Mouse (Mus musculus) fibroblast of lung, adult 2 months (primary cell): ENCODE measurements around the gene Cela3a.

Experiments
- DNase-seq: peaks from one replicate; pipeline ENCODE4 v3.0.0-alpha.2; 2011; ENCODE audit warnings: low read depth

Cela3a gene

DNA sequence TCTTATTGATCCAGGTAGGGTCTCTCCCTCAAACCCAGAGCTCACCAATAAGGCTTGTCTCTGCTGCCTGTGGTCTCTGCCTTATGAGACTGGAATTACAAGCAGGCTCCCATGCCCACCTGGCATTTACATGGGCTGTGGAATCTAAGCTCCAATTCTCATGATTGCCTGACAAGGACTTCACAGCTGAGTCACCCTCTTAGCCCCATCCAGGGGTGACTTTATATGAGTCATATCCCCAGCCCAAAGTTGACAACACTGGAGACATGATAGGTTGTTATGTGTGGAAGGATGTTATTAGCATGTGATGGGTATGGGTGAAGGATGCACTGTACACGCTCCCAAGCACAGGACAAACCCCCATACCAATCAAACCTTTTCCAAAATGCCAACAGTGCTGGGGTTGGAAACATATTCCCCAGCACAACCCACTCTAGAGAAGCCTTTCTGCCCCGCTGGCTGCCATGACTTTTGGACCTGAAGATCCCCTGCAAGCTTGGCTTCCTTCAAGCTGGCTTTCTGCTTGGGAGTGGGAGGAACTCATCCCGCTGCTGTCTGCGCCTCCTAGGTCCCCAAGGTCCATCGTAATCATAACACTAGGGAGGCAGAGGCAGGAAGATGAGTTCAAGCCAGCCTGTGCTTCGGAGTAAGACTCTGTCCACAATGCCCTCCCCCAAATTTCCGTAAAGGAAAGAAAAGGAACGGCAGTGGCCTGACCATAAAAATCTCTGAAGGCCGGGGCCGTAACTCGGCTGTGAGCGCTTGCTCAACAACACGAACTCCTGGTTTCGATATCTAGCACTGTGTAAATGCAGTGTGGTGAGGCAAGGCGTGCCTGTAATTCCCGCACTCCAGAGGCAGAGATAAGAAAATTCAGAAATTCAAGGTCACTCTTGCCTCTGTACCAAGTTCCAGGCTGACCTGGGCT is 37.7 kb downstream of the Cela3a start:
- DNase-seq = no peak

DNA sequence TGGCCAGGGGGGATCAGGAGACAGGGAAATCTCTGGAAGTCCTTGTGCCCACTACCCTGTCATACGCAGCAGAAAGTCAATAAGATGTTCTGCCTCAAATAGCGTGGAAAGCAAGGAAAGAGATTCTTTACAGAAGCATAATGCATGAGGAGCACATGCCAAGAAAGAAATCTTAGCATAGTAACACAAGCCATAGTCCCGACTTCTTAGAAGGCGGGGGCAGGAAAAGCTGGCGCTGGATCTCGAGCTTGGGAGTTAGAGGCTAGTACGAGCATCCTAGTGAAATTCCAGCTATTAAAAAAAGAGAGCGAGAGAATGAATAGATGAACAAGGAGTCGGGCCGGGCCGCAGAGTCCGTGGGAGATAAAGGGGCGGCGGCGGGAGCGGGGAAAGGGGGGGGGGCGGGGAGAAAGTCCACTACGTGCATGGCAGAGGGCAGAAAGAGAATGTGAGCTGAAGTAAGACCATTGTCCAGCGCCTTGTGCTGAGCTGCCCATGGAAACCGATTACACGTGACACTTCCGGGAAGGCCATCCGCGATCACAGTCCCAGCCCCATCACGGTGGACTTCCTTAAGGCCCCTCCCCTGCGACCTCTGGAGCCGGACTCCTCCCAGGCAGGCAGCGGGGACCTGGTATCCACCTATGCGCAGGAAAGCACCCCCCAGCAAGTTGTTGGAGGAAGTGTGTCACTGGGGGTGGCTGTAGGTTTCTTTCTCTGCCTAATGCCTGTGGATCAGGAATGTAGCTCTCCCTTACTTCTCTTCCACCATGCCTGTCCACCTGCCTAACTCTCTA is 39.4 kb downstream of the Cela3a start:
- DNase-seq = no peak

DNA sequence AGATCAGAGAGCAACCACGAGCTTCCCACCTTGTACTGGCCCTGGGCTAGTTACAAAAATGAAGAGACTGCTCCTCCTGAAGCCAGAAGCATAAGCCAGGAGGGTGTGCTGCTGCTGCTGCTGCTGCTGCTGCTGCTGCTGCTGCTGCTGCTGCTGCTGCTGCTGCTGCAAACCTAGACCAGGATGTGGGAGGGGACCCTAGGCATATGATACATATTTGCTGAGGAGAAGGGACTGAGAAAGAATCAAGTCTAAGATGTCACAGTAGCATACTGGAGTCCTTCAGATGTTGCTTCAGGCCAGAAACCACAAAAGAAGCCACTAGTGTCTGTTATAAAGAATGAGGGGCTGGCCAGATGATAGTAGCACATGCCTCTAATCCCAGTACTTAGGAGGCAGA is 41.4 kb downstream of the Cela3a start:
- no peak for DNase-seq

DNA sequence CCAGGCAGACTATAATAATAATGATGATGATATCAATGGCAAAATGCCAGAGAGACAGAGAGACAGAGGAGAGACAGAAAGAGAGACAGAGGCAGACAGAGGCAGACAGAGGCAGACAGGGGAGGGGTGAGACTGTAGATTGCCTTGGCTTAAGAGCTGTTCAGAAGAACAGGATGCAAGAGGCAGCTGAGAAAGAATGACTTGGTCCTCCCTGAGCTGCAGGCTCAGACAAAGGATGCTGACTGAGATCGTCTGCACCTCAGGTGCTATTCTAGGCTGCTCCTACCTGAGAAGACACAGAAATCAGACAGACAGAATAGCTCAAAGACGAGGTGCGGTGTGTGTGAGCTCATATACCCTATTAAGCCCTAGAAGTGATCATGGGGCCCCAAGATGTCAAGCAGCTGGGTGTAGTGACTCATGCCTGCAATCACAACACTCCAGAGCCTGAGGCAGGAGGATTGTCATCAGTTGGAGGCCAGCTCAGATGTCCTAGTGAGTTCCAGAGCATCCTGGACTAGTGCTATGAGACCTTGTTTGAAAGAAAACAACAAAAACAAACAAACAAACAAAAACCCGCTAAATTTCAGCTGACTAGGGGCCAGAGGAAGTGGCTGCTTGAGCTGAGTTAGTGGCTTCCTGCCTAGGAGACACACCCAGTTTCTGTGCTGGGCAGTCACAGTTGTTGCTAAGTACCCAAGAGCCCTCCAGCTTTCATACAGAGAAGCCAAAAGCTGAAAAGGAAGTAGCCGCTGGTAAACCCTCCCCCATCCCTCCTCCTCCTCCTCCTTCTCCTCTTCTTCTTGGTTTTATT is 42.1 kb downstream of the Cela3a start:
- DNase-seq = no peak

DNA sequence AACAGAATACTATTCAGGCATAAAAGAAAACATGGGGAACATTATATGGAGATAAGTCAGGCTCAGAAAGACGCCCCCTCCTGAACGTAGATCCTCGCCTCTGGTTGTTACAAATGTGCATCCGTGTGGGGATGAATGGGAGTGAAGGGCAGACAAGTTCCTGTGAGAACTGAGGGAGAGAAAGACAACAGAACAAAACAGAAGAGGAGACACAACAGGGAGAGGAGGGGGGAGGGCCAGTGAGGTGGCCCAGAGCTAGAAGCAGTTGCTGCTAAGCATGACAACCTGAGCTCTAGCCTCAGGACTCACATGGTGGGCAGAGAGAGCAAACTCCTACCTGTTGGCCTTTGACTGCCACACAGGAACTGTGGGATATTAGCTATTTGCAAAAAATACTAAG is 43.5 kb downstream of the Cela3a start:
- DNase-seq = no peak

DNA sequence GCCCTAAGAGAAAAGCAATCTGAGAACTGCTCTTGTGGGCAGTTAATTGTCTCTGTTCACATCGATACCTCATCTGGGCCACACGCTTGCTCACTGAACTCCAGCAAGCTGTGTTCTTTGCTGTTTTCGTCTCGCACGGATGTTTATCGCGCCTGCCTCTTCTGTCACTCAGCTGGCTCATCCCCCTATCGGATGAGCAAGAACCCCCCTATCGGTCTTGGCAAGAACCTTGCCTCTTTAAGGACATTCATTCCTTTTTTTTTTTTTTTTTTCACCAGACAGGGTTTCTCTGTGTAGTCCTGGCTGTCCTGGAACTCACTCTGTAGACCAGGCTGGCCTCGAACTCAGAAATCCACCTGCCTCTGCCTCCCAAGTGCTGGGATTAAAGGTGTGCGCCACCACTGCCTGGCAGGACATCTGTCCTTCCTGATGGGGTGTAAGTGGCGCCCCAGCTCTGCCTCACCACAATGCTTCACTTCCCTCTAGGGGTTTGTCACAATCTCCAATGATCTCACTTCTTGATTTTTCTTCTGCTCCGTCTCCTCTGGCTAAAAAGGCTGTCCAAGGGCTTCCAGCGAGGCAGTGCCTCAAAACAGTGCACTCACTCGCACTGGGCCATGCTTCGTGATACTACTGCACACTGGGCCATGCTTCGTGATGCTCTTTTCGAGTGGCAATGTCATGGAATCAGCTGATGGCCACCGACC is 44.1 kb downstream of the Cela3a start:
- no peak for DNase-seq

DNA sequence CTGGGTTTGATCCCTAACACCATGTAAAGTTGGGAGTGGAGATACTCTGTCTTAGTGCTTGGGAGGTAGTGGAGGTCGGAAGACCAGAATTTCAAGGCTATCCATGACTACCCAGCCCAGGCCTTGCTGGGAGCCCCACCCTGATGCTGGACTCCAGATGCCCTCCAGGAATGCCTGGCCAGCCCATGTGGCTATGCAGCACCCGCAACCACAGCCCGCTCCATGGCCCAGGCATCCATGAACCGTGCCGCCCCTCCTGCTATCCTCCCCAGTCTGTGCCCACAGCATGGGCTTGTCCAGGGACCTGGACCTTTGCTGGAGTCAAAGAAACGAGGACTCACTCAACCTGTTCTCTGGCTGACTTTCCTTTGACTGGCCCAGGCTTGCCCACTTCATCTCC is 44.8 kb downstream of the Cela3a start:
- no peak for DNase-seq

DNA sequence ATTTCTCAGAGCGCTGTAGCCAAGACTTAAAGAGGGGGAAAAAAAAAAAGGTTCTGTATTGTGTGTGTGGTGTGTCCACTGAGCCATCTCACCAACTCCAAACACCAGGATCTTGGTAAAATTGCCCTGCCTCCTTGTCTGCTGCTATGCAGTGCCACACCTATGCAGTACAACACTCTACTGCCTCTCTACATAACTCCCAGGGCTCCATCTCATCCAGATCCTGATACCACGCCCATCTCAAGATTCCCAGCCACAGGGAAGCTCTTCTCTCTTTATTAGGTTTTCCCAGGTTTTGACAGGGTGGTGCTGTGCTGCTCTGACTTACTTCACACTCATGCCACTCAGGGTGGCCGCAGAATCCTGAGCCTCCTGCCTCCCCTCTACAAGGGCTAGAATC is 48.6 kb downstream of the Cela3a start:
- DNase-seq = no peak

DNA sequence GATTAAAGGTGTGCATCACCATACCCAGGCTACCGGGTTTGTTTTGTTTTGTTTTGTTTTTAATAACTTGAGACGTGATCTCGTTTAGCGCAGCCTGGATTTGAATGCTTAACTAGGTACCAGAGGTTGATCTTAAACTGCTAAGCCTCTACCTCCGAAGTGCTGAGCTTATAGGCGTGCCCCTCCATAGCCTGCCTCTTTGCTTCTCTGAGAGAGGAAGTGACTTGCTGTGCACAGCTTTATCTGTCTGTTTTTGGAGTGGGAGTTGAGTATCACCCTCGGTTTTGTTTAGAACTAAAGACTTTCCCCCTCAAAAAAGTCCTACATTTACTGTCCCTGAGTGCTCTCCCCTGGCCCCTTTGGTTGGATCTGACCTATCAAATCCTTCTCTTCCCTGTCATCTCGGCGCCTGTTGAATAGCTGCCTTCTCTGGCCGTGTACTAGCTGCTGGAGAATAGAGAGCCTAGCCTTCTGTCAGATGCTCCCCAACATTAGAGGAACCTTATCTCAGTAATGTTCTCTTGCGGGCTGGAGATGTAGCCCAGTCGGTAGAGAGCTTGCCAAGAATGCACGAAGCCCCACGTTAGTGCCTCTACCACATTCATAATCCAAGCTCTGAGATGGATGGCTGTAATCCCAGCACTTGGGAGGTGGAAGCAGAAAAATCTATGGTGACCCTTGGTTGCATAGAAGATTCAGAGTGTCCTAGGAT is 51.1 kb downstream of the Cela3a start:
- no peak for DNase-seq

DNA sequence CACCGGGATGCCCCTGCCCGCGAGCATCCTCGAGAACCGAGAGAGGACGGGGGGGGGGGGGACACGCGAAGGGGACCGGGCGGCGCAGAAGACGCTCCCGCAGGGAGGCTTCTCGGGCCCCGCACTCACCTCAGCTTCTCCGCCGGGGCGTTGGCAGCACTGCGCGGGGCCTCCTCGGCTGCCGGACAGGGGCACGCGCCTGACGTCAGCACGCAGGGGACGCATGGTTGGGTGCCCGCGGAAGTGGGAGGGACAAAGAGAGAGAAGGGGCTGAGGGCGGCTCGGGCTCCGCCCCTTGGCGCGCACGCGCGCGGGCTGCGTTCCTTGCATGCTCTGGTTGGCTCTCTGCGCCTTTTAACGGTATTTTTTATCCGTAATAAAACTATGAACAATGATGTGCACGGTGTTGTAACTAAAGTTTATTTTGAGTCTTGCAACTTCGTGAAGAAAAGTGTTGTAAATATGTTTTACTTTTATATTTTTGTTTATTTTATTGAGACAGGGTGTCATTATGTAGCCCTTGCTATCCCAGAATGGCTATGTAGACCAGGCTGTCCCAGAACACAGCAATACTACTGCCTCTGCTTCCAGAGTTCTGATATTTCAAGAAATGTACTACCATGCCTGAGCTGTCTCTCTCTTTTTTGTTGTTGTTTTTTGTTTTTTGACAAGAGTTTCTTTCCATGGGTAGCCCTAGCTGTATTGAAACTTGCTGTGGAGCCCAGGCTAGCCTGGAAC is 51.9 kb downstream of the Cela3a start, which contains the start of gene Cdc42:
Cdc42 (minus strand) TSS at position 204 of the 738 bp plus-strand sequence.
- DNase-seq = peak; percentile 83

DNA sequence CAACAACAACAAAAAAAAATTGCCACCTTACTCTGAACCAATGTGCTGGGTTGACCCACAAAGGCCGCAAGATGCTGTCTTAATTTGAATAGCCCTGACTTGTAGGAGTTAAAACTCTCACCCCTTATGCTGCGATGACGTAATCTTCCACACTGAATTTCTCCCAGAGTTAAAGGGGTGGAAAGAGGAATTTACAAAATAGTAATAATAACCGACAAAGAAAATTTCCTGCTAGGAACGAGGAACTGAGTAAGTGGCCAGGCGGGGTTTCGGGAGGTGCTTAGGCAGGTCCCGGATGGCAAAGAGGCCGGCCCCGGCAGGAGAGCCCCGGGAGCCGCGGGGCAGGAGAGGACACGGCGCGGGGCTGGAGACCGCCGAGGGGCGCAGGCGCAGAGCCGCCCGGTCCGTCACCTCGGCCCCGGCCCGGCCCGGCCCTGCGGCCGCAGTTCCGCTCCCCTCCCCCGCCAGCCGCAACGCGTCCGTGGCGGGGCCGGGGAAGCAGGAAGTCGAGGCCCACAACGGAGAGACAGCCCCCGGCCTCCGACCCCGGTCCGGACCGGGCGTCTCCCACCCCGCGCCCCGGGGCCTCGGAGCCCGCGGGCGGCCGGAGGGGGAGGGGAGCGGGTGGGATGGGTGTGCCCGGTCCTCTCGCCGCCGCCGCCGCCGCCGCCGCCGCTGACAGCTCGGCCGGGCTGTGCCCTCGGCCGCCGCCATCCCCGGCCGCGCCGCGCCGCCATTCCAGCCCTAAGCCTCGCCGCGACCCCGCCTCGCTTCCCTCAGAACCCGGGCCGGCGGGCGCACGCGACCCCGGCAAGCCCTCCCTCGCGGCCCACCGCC is 52.7 kb downstream of the Cela3a start:
- no peak for DNase-seq
